Mouse (Mus musculus) left cerebral cortex, adult 11 months (tissue): Measurements from ENCODE around the gene Syvn1.
"Not testable (repeated sequence)": the region's sequence is repeated elsewhere in the genome, so short reads cannot be mapped to it uniquely, and the experiment has no call there.

Experiments used
- DNase-seq: peaks from one replicate; pipeline ENCODE4 v3.0.0; 2022; ENCODE audit warnings: low spot score

Gene Syvn1

GRCm38 (mm10) chr19:6040002-6040401 lies 6.4 kb upstream of the Syvn1 start:
- no peak for DNase-seq

GRCm38 (mm10) chr19:6042293-6042692 lies 4.1 kb upstream of the Syvn1 start:
- DNase-seq, result no peak

- DNase-seq, result not testable (repeated sequence)
These were observed 2.3 kb upstream of the Syvn1 start for GRCm38 (mm10) chr19:6044102-6044501.

GRCm38 (mm10) chr19:6045366-6046293 lies 746 bp upstream of the Syvn1 start:
- no peak for DNase-seq

DNA sequence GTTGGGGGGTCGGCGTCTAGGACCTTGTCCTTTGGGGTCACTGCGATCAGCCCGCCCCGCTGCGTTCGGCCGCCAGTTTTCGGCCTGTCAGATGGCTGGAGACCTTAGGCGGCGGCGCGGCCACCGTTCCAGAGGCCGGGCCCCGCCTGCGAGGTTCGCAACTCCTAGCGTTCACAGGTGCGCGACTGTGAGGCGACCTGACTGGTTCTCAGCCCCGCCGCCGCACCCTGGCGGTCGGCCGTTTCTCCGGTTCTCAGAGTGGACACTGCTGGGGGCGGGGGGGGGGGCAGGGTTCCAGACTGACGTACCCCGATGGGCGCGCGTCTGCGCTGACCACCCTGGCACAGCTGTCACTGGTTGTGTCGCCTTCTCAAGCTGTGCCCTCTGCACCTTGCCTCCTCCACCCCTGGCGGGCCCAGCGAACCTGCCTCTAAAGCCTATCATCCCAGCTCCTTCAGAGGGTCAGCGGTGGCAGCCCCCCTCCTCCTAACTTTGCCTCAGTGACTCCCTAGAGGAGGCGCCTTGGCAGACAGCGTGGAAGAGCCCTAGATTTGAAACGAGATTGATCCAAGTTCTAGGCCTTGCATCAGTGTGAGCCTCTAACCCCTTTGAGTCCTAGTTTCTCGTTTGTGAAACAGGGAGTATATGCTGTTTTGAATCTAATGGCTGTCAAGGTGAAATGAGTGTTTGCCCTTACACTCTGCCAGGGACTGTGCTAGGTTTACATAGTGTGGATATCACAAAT lies 950 bp downstream of the Syvn1 start:
- DNase-seq, result no peak

- DNase-seq, result no peak
These were observed 1.5 kb downstream of the Syvn1 start for GRCm38 (mm10) chr19:6047899-6048166.

DNA sequence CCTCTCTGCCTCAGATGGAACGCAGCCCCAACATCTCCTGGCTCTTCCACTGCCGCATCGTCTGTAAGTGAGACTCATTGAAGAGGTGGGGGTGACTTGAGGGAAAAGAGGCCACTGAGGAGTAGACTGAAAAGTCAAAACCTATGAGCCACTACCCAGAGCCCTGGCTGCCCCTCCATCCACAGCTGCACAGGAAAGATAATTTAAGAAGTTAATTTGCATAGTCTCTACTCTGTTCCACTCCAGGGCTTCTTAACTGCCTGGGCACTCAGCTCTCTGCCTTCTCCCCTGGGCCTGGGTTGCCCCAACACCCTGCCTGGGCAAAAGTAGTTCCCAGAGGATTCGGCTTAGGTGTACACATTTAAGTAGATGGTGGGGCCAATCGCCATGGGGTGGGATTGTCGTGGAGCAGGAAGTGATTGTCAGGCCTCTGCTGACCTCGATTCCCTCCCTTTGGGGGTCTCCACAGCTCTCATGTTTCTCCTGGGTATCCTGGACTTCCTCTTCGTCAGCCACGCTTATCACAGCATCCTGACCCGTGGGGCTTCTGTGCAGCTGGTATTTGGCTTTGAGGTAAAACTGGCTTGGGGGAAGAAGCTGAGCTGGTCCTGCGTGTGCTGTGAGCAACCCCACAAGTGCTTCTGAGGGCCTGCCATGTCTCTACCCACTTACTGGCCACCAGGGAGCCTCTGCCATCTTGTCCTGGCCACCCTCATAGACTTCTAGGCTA lies 2.5 kb downstream of the Syvn1 start:
- DNase-seq, result no peak

DNA sequence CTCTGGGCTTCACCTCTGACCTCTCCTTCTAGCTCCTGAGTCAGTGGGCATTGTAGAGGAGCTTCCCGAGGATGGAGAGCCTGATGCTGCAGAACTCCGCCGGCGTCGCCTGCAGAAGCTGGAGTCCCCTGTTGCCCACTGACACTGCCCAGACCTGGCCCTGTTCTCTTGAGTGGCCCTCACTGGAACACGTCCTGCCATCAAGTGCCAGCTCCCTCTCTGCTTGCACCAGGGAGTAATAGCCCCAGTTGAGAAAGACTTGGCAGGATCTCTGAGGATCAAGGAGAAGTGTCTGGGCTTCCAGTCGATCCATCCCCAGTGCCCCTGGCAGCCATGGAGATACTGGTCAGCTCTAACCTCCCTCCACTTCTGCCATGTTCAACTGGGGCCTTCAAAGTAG lies 6.1 kb downstream of the Syvn1 start:
- no peak for DNase-seq

DNA sequence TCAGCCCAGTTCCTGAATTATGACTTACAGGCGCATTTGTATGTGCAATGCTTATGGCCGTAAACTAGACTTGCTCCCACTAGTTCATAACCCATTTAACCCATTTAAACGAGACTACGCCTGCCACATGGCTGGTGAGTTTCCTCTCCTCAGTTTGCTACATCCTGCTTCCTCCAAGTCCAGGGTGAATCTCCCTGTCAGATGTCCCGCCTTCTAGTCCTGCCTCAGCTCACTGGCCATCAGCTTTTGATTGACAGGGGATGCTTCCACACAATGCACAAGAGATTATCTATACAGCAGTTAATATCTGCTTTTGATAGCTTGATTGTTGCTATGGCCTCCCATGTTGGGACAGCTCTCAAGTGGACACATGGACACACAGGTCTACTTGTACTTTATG lies 7.9 kb downstream of the Syvn1 start:
- no peak for DNase-seq

DNA sequence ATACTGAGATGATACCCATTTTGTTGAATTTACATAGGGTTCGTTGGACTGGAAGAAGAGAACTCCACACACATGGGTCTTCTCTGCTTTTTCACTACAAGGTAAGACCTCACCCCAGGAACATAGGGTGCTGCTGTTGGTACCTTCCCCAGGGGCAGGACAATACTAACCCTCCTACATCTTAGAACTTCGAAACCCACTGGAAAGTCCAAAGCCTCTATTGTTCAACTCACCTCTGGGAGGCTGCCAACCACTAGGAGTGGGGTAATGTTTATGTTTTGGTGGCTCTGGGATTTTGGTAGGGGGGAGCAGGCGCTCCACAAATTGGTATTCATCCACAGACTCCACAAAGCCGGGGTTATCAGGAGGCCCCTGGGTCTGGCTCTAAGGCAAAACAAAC lies 10.3 kb downstream of the Syvn1 start:
- DNase-seq, result no peak

- DNase-seq, result peak; percentile 95
These were observed 11.1 kb downstream of the Syvn1 start, which contains the start of the genes Mrpl49 and Fau for GRCm38 (mm10) chr19:6057313-6058096. Mrpl49 (minus strand) TSS chr19:6057785. Fau (plus strand) TSS chr19:6057844.

DNA sequence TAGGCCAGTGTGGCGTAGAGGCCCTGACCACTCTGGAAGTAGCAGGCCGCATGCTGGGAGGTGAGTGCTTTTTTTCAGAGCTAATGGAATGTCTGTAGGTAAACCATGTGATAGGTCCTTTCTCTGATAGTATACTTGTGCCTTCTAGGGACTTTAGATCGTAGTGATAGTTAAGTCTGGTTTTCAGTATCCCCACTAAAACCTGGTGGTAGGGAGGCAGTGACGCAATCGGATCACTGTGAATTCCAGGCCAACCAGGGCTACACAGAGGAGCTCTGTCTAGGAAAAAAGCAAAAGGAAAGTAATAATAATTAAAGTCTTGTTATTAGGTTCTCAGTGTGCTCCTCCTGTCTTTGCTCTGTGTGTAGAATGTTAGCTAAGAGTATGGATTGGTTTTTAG lies 12.1 kb downstream of the Syvn1 start:
- DNase-seq, result no peak

GRCm38 (mm10) chr19:6058966-6059365 lies 12.6 kb downstream of the Syvn1 start:
- DNase-seq, result no peak

DNA sequence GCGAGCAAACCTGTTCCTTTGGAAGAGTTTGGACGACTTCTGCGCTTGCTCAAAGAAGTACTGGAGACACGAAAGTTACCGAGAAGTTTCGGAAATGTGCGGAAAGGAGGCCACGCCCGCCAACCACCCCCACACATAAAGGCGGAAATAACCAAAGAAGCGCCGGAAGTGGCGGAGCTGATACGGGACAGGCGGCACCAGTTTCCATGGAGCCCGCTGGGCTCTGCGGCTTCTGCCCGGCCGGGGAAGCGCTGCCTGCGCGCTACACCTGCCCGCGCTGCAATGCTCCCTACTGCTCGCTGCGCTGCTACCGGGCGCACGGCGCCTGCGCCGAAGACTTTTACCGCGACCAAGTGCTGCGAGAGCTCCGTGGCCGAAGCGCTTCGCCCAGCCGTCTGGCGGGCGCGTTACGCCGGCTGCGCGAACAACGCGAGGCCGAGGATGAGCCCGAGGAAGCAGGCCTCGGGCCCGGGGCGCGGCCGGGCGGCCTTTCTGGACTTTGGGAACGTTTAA lies 14.7 kb downstream of the Syvn1 start, which contains the start of gene Znhit2:
Gene Znhit2, plus strand, starts transcription at position 172 of the 513 bp plus-strand sequence.
- peak; percentile 90 for DNase-seq

DNA sequence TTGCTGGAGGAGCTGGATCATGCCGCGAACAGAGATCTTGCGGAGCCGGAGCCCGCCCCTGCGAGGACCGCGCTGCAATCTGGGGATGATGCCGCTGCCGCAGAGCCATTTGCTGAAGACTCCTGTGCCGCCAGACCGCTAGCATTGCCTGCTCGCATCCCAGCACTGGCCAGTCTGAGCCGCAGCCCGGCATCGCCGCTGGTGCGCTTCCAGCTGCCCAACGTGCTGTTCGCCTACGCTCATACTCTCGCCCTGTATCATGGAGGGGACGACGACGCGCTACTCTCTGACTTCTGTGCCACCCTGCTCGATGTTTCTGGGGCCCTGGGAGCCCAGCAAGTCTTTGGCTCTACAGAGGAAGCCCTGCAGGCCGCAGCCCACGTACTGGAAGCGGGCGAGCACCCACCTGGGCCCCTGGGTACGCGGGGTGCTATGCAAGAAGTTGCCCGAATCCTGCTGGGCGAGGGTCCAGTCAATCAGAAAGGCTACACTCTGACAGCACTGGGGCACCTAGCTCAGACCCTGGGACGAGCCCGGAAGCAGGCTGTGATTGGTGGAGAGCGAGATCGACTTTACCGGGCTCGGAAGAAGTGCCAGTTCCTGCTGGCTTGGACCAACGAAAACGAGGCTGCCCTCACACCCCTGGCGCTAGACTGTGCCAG lies 15.4 kb downstream of the Syvn1 start:
- DNase-seq, result no peak

DNA sequence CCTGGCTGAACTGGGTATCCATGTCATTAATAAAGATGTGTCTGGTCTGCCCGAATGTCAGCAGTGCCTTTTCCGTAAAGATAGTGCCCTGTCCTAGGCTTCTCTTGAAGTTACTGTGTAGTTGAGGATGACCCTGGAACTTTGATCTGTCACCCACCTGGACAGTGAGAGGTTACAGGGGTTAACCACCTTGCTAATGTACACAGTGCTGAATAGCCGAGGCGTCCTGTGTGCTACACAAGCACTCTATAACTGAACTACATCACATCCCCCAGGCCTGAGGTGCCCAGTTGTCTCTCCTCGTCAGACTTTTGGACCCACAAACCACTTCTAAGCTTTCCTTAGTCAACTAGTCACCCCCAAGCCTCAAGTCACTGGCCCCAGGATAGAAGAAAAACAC lies 16.0 kb downstream of the Syvn1 start:
- no peak for DNase-seq

- DNase-seq, result no peak
These were observed 16.7 kb downstream of the Syvn1 start for GRCm38 (mm10) chr19:6063081-6063480.

DNA sequence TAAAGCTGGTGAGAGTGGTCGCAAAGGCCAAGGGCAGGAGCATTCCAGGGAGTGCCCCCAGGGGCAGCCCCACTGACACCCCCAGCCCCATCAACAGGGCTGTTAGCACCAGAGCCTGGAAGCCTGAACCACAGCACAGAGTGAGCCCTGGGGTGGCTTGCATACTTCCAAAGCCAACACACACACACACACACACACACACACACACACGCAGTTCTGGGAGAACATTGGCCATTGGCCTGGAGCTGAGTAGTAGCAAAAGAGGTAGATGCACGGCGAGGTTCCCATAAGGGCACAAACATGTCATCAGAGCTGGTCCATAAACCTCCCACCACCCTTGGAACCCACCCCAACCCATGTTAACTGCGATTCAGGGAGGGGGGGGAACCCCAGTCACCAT lies 20.2 kb downstream of the Syvn1 start:
- DNase-seq, result no peak

GRCm38 (mm10) chr19:6067011-6067723 lies 20.8 kb downstream of the Syvn1 start:
- DNase-seq, result peak; percentile 79

DNA sequence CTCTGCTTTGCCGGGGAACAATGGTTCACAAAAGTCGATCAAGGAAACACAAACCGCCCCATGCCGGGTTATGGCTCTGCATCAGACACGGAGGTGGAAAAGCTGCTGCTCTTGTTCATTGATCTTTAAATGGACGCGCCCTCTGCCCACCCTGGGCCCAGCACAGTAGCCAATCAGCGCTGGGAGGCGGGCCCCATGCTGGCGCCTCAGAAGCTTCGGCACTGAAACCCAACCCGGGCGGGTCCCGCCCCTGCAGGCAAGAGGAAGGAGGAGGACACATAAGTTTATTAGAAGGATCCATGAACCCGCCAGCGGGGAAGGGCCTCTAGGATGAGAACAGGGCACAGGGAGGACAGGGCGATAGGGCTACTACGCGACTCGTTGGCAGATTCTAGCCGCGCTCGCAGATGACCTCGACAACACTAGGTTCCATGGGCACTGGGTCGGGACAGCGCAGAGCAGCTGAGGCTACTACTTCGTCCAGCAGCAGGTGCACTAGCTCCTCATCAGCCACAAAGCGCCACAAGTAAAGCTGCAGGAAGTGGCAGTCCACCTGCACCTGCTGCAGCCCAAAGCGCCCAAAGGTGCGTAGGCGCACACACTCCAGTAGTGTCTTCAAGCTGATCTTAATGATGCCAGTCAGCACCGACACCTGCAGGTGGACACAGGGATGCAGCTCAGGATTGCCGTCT lies 21.5 kb downstream of the Syvn1 start, which contains the start of gene Tm7sf2:
Gene Tm7sf2, minus strand, starts transcription at position 650 of the 692 bp plus-strand sequence.
- DNase-seq, result peak; percentile 77
